Mouse (Mus musculus): ENCODE data around the gene Nacad. TPM values are rescaled to one million over a fixed set of nuclear protein-coding genes. Genes with fewer than 3 reads are reported as not detected.

Nacad gene
- polyA plus RNA-seq, 1 experiment from 2014 or later: 4.8 TPM

DNA sequence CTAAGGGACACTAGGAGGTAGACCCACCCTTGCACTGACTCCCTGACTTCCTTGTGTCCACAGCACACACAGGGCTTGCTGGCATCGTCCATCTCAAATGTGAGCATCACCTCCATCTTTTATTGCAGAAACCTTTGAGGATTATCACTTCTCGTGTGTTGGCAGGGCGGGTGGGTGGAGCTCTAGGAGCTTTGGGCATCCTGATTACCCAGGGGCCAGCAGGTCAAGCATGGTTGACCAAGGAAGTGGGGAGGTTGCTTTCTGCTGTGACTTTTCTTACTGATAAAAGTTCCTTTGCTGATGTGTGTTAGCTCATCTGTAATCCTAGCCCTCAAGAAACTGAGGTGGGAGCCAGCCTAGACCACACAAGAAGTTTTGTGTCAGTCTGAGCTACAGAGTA, 29.7 kb downstream of the Nacad start:
- no peak for ATAC-seq
- Histone ChIP-seq H3K4me1 (replicated peaks; ENCODE audit: control insufficient read depth, insufficient read depth, low read length) (no peaks in the 10 kb centered on the region), H3K4me2 (replicated peaks; ENCODE audit: low read depth) (no peak overlapping the region), H3K9me3 (ENCODE audit: control insufficient read depth) (no peaks in the 10 kb centered on the region), H3K9ac (ENCODE audit: low read depth, low read length) (no peak overlapping the region), H3K36me3 (ENCODE audit: control insufficient read depth, insufficient read depth) (peaks cover 21% of the 10 kb centered on the region; the same call in 1 of the 2 replicates), H3K27ac (ENCODE audit: low read depth, low read length) (no peak overlapping the region), H3K4me3 (ENCODE audit: low read depth, low read length) (no peak overlapping the region), H3K27me3 (replicated peaks; ENCODE audit: control insufficient read depth, insufficient read depth, low read length) (no peaks in the 10 kb centered on the region)
- TF ChIP-seq CTCF (IDR thresholded peaks at IDR 0.05; ENCODE audit: low read depth): no peak
- 82% methylated on average over 3 of the region's 3 CpGs for WGBS

- Histone ChIP-seq H3K9me3 (ENCODE audit: control insufficient read depth) (no peaks in the 10 kb centered on the region), H3K4me3 (ENCODE audit: low read depth, low read length) (no peak overlapping the region), H3K27ac (ENCODE audit: low read depth, low read length) (no peak overlapping the region), H3K4me1 (replicated peaks; ENCODE audit: control insufficient read depth, insufficient read depth, low read length) (no peaks in the 10 kb centered on the region), H3K36me3 (ENCODE audit: control insufficient read depth, insufficient read depth) (peaks cover 23% of the 10 kb centered on the region; the same call in 1 of the 2 replicates), H3K4me2 (replicated peaks; ENCODE audit: low read depth) (no peak overlapping the region), H3K27me3 (replicated peaks; ENCODE audit: control insufficient read depth, insufficient read depth, low read length) (no peaks in the 10 kb centered on the region), H3K9ac (ENCODE audit: low read depth, low read length) (no peak overlapping the region)
- ATAC-seq: no peak
- no peak for TF ChIP-seq CTCF (IDR thresholded peaks at IDR 0.05; ENCODE audit: low read depth)
- WGBS: 55% methylated on average over 3 of the region's 3 CpGs
Observed at GRCm38 (mm10) chr11:6569410-6569777, 36.5 kb downstream of the Nacad start.

DNA sequence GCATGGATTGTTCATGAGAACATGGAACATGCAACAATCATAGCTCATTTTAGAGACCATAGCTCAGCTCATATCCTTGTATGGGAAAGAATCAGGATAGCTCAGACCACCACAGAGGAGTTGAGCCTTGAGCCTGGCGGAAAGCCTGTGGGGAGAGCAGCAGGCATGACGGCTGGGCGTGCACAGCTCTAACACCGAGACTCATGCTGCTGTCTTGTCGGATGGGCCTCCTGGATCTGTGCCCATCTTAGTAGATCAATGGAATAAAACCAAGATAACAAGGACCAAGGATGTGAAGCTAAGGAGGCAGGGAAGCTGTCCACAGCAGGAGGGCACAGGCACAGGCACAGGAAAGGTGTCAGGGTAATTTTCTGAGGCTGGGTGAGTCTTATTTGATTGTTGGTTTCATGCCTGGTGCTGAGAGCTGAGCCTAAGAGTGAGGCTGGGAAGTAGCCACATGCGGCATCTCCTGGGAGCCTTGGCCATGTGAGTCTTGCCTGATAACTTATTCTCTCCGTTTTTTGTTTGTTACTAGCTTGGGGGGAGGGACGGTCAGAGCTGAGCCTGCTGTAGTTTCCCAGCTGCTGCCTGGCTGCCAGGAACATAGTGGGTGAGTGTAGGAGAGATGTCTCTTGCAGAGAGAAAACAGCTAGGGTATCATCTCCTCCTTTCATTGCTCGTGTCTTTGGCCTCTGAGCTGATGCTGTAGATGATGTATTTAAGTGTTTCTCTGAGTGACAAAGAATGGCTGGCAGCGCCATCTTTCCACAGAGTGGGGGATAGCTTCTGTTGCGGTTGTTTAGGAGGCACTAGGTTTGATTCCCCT, 37.1 kb downstream of the Nacad start:
- Histone ChIP-seq H3K9me3 (ENCODE audit: control insufficient read depth) (no peaks in the 10 kb centered on the region), H3K4me3 (ENCODE audit: low read depth, low read length) (no peak overlapping the region), H3K4me2 (replicated peaks; ENCODE audit: low read depth) (no peak overlapping the region), H3K27me3 (replicated peaks; ENCODE audit: control insufficient read depth, insufficient read depth, low read length) (no peaks in the 10 kb centered on the region), H3K9ac (ENCODE audit: low read depth, low read length) (0 out of 2 replicates have a peak overlapping the region, but pooled peaks have one; percentile 1), H3K4me1 (replicated peaks; ENCODE audit: control insufficient read depth, insufficient read depth, low read length) (no peaks in the 10 kb centered on the region), H3K36me3 (ENCODE audit: control insufficient read depth, insufficient read depth) (peaks cover 23% of the 10 kb centered on the region; the same call in 1 of the 2 replicates), H3K27ac (ENCODE audit: low read depth, low read length) (0 out of 2 replicates have a peak overlapping the region, but pooled peaks have one; percentile 8)
- WGBS: 54% methylated on average over 11 of the region's 11 CpGs
- peak; percentile 57 for TF ChIP-seq CTCF (IDR thresholded peaks at IDR 0.05; ENCODE audit: low read depth)
- 0 out of 2 replicates have a peak, but pooled peaks have one; percentile 28 for ATAC-seq

DNA sequence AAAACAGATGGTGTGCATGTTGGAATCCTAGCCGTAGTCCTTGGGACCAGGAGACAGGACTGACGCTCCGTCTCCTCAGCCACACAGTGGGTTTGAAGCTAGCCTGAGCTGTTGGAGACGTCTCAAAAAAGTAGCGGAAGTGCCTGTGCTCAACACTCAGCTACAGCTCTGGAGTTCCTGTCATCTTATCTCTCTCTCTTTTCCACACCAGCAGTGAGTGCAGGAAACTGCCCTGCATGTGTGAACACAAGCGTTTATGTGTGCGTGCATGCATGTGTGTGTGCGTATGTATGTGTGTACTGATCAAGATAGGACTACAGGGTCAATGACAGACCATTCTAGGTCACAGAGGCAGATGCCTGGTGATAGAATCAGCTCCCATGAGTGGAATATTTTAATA, 37.9 kb downstream of the Nacad start:
- no peak overlapping the region for H3K4me2 ChIP-seq (replicated peaks; ENCODE audit: low read depth)
- no peak overlapping the region for H3K9ac ChIP-seq (ENCODE audit: low read depth, low read length)
- no peak overlapping the region for H3K4me3 ChIP-seq (ENCODE audit: low read depth, low read length)
- H3K4me1 ChIP-seq (replicated peaks; ENCODE audit: control insufficient read depth, insufficient read depth, low read length): no peaks in the 10 kb centered on the region
- H3K9me3 ChIP-seq (ENCODE audit: control insufficient read depth): no peaks in the 10 kb centered on the region
- H3K36me3 ChIP-seq (ENCODE audit: control insufficient read depth, insufficient read depth): peaks cover 22% of the 10 kb centered on the region; the same call in 1 of the 2 replicates
- ATAC-seq: no peak
- no peak for TF ChIP-seq CTCF (IDR thresholded peaks at IDR 0.05; ENCODE audit: low read depth)
- H3K27ac ChIP-seq (ENCODE audit: low read depth, low read length): no peak overlapping the region
- 85% methylated on average over 8 of the region's 8 CpGs for WGBS
- no peaks in the 10 kb centered on the region for H3K27me3 ChIP-seq (replicated peaks; ENCODE audit: control insufficient read depth, insufficient read depth, low read length)

GRCm38 (mm10) chr11:6566496-6566895, 39.4 kb downstream of the Nacad start:
- H3K27ac ChIP-seq (ENCODE audit: low read depth, low read length): no peak overlapping the region
- ATAC-seq: no peak
- H3K4me3 ChIP-seq (ENCODE audit: low read depth, low read length): no peak overlapping the region
- H3K9ac ChIP-seq (ENCODE audit: low read depth, low read length): no peak overlapping the region
- WGBS: 73% methylated on average over 4 of the region's 4 CpGs
- H3K4me1 ChIP-seq (replicated peaks; ENCODE audit: control insufficient read depth, insufficient read depth, low read length): no peaks in the 10 kb centered on the region
- H3K9me3 ChIP-seq (ENCODE audit: control insufficient read depth): no peaks in the 10 kb centered on the region
- H3K4me2 ChIP-seq (replicated peaks; ENCODE audit: low read depth): no peak overlapping the region
- H3K27me3 ChIP-seq (replicated peaks; ENCODE audit: control insufficient read depth, insufficient read depth, low read length): no peaks in the 10 kb centered on the region
- peaks cover 12% of the 10 kb centered on the region; the same call in 1 of the 2 replicates for H3K36me3 ChIP-seq (ENCODE audit: control insufficient read depth, insufficient read depth)
- TF ChIP-seq CTCF (IDR thresholded peaks at IDR 0.05; ENCODE audit: low read depth): no peak

- H3K27ac ChIP-seq (ENCODE audit: low read depth, low read length): no peak overlapping the region
- no peaks in the 10 kb centered on the region; the same call in 1 of the 2 replicates for H3K36me3 ChIP-seq (ENCODE audit: control insufficient read depth, insufficient read depth)
- no peak for TF ChIP-seq CTCF (IDR thresholded peaks at IDR 0.05; ENCODE audit: low read depth)
- 0 out of 2 replicates have a peak, but pooled peaks cover 4% of the 10 kb centered on the region for H3K4me1 ChIP-seq (replicated peaks; ENCODE audit: control insufficient read depth, insufficient read depth, low read length)
- H3K27me3 ChIP-seq (replicated peaks; ENCODE audit: control insufficient read depth, insufficient read depth, low read length): no peaks in the 10 kb centered on the region
- H3K9me3 ChIP-seq (ENCODE audit: control insufficient read depth): no peaks in the 10 kb centered on the region
- ATAC-seq: no peak
- WGBS: 70% methylated on average over 4 of the region's 4 CpGs
- no peak overlapping the region for H3K9ac ChIP-seq (ENCODE audit: low read depth, low read length)
- no peak overlapping the region for H3K4me2 ChIP-seq (replicated peaks; ENCODE audit: low read depth)
- no peak overlapping the region for H3K4me3 ChIP-seq (ENCODE audit: low read depth, low read length)
Observed at GRCm38 (mm10) chr11:6563201-6563600, 42.7 kb downstream of the Nacad start.

Data from intestine, postnatal 0 days (tissue).